Mouse (Mus musculus) embryonic fibroblast, embryonic 13.5 days (primary cell): ENCODE measurements around the gene Gid8.

Source experiments
- CTCF ChIP-seq: IDR thresholded peaks from 2 replicates; pipeline ENCODE4 v1.5.1; 2011; ENCODE audit warnings: mild to moderate bottlenecking, control low read depth, low read length, moderate library complexity, borderline replicate concordance; ENCODE audit not compliant: insufficient read depth
- POLR2A ChIP-seq: IDR thresholded peaks from 2 replicates; pipeline ENCODE4 v1.6.1; 2011; ENCODE audit warnings: low read depth, mild to moderate bottlenecking, control low read depth, low read length, moderate library complexity

DNA sequence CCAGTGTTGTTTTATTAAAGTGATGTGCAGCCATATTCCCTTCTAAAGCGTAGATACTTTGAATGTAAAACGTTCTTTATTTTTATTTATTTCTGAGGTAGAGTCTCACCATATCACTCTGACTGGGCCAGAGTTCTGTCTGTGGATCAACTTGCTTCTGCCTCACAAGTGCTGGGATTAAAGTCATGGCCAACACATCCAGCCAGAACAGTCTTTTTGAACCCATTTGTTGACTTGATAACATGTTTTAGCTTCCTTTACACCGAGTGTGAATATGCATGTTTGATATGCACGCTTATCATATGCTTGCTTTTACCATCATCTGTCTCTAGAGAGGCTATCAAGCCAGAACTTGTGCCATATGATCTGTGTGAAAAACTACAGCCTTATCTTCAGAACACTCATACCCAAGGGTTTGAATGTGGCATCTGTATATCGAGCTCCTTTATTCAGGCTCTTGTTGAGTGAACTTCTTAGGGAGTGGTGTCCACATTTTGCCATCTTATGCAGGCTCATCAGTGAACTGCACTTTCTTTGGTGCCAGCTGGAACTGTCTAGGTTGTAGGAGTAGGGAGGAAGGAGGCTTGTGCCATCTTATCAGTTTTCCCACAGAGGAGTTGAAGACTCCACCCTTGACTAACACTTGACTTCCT is 2.2 kb downstream of the Gid8 start:
- TF ChIP-seq POLR2A (no peak), CTCF (no peak)
